20 mouse cellular contexts compared by ENCODE assay signal in genomic region chr14:75010346-75010745, GRCm38 (mm10). TPM values are rescaled to one million over a fixed set of nuclear protein-coding genes. Genes with fewer than 3 reads are reported as not detected.
DNase-seq lines count a peak whose midpoint lies in the region; ATAC-seq and TF ChIP-seq lines count a peak whose summit lies in the region.
"Had no signal": no experiment of that assay in that cellular context is flagged by ENCODE, and none has a peak within 500 bp of the region (broad histone marks: within the 10 kb centered on the region; RNA-seq: fewer than 3 reads in every experiment).

No protein-coding gene starts in this region.

- 0 out of 2 replicates have a peak, but pooled peaks have one; percentile 11 for ATAC-seq in frontal cortex, adult (ENCODE audit: low TSS enrichment)
- ATAC-seq in forebrain, embryonic 16.5 days: no peak
- ATAC-seq: midbrain, embryonic 16.5 days; Patski had no signal

- 8% methylated on average over 4 of the region's 4 CpGs for WGBS in spleen, adult 2 months
- 77% methylated on average over 4 of the region's 4 CpGs for WGBS in forebrain, embryonic 16.5 days

- no peak overlapping the region for H3K9ac ChIP-seq in forebrain, embryonic 16.5 days (replicated peaks; ENCODE audit: low read depth, low read length)
- H3K9ac ChIP-seq: embryonic facial prominence, embryonic 15.5 days; heart, embryonic 15.5 days; kidney, embryonic 15.5 days; limb, embryonic 12.5 days had no signal

- no peak for TF ChIP-seq CTCF in spleen, adult 2 months (IDR thresholded peaks at IDR 0.05; ENCODE audit: extremely low read depth, insufficient read depth, insufficient read length, insufficient replicate concordance)

- H3K27me3 ChIP-seq in spleen, adult 2 months (ENCODE audit: control insufficient read depth, insufficient read depth, low read length): no peaks in the 10 kb centered on the region
- no peaks in the 10 kb centered on the region for H3K27me3 ChIP-seq in splenic B cell, adult 2 months (ENCODE audit: control insufficient read depth, insufficient read depth, low read length, poor library complexity, severe bottlenecking)
- H3K27me3 ChIP-seq in forebrain, embryonic 16.5 days (replicated peaks; ENCODE audit: control insufficient read depth, insufficient read depth, low read length): no peaks in the 10 kb centered on the region
- H3K27me3 ChIP-seq: embryonic facial prominence, embryonic 15.5 days; heart, embryonic 15.5 days; kidney, embryonic 15.5 days; limb, embryonic 12.5 days; Patski had no signal

- H3K4me3 ChIP-seq in spleen, adult 2 months (ENCODE audit: extremely low read depth, insufficient read depth, insufficient read length): peak overlapping the region; percentile 19; the same call in 1 of the 2 replicates
- H3K4me3 ChIP-seq in forebrain, embryonic 16.5 days (replicated peaks; ENCODE audit: low read length): no peak overlapping the region
- H3K4me3 ChIP-seq: embryonic facial prominence, embryonic 15.5 days; heart, embryonic 15.5 days; kidney, embryonic 15.5 days; limb, embryonic 12.5 days had no signal

- H3K27ac ChIP-seq in spleen, adult 2 months (ENCODE audit: insufficient read depth, low read length): peak overlapping the region; percentile 91
- H3K27ac ChIP-seq in forebrain, embryonic 16.5 days (ENCODE audit: low read length): no peak overlapping the region
- H3K27ac ChIP-seq: embryonic facial prominence, embryonic 15.5 days; heart, embryonic 15.5 days; kidney, embryonic 15.5 days; limb, embryonic 12.5 days had no signal

- H3K4me1 ChIP-seq in spleen, adult 2 months (ENCODE audit: control insufficient read depth, insufficient read depth, insufficient read length): peaks cover 19% of the 10 kb centered on the region
- H3K4me1 ChIP-seq in forebrain, embryonic 16.5 days (replicated peaks; ENCODE audit: control insufficient read depth, insufficient read depth, low read length): no peaks in the 10 kb centered on the region
- H3K4me1 ChIP-seq: embryonic facial prominence, embryonic 15.5 days; limb, embryonic 12.5 days had no signal

- DNase-seq in frontal cortex, postnatal 36 days (ENCODE audit: low spot score in 2 of 2): no peak
- DNase-seq in spleen, adult 2 months (ENCODE audit: low read depth in 1 of 2, low spot score in 2 of 2): no peak
- DNase-seq in spleen, adult 18-20 months: no peak
- peak; percentile 43 for DNase-seq in induced T-regulatory cell, adult 2 months (ENCODE audit: low read depth)
- DNase-seq in splenic B cell, adult 2 months (ENCODE audit: low read depth, low spot score): peak; percentile 41
- no peak for DNase-seq in gastrocnemius, adult 8-10 months (ENCODE audit: low spot score in 2 of 2)
- DNase-seq: adrenal gland, postnatal 36 days; cerebellum, adult 9-11 months; heart, adult 18-20 months; lung, adult 2 months; thymus, postnatal 36 days had no signal

- TF ChIP-seq POLR2A in spleen, adult 2 months (IDR thresholded peaks at IDR 0.05; ENCODE audit: low read depth, low read length): no peak

- no peaks in the 10 kb centered on the region for H3K9me3 ChIP-seq in forebrain, embryonic 16.5 days (ENCODE audit: control insufficient read depth, low read length)
- H3K9me3 ChIP-seq: embryonic facial prominence, embryonic 15.5 days; heart, embryonic 15.5 days; kidney, embryonic 15.5 days; limb, embryonic 12.5 days; megakaryocyte, embryonic 14.5 days had no signal

- no peaks in the 10 kb centered on the region for H3K36me3 ChIP-seq in spleen, adult 2 months (ENCODE audit: control insufficient read depth, insufficient read depth, low read length)
- H3K36me3 ChIP-seq in splenic B cell, adult 2 months (ENCODE audit: control insufficient read depth, insufficient read depth, low read length, poor library complexity, severe bottlenecking): no peaks in the 10 kb centered on the region
- no peaks in the 10 kb centered on the region for H3K36me3 ChIP-seq in forebrain, embryonic 16.5 days (ENCODE audit: control insufficient read depth, insufficient read depth)
- H3K36me3 ChIP-seq: embryonic facial prominence, embryonic 15.5 days; heart, embryonic 15.5 days; kidney, embryonic 15.5 days; limb, embryonic 12.5 days had no signal

- H3K4me2 ChIP-seq in forebrain, embryonic 16.5 days (ENCODE audit: low read length): no peak overlapping the region
- H3K4me2 ChIP-seq: embryonic facial prominence, embryonic 15.5 days; heart, embryonic 15.5 days; kidney, embryonic 15.5 days; limb, embryonic 12.5 days had no signal

RNA-seq across cellular contexts. Expression of gene Rubcnl, which starts 5.5 kb away (rescaled TPM):
- 19.3 and 20.9 TPM in 2 replicates for polyA plus RNA-seq in spleen, adult 2 months (2012; rRNA removed)
- polyA plus RNA-seq in forebrain, embryonic 16.5 days (2015; fragmentation: Nextera tagmentation; extraction: Ambion mirVana): 0.13 and 0.21 TPM in 2 replicates
- total RNA-seq in gastrocnemius, adult 8-10 months (2022): under 1 TPM in 2 of 4 experiments, not detected in 2; 0.11 to 0.13 TPM

Comparison
In these comparisons a context has a peak if more than half of its experiments do, and no peak if none do; other contexts are left out.
1. DNase-seq: peak in induced T-regulatory cell, adult 2 months (single experiment) and splenic B cell, adult 2 months (single experiment); none in frontal cortex, postnatal 36 days (0 of 2), spleen, adult 2 months (0 of 2), spleen, adult 18-20 months (0 of 2) and gastrocnemius, adult 8-10 months (0 of 2).
2. RNA of gene Rubcnl, which starts 5.5 kb away (polyA plus RNA-seq): 19.3 to 20.9 TPM in spleen, adult 2 months; 0.13 to 0.21 TPM in forebrain, embryonic 16.5 days; every median in the first group is over 10 times any median in the second.